Mouse (Mus musculus) G1E (cell line): ENCODE measurements around the gene Ctsh. TPM values are rescaled to one million over a fixed set of nuclear protein-coding genes. Genes with fewer than 3 reads are reported as not detected.

Experiments used
- ATAC-seq: 2 replicates; pipeline ENCODE4 v1.8.0; 2016; ENCODE audit warnings: mild to moderate bottlenecking; ENCODE audit not compliant: insufficient number of reproducible peaks, poor library complexity, low FRiP score, severe bottlenecking; ENCODE audit errors: extremely low read depth
- DNase-seq: peaks from one replicate; pipeline ENCODE4 v3.0.0; 2012; ENCODE audit warnings: low spot score
- H3K27me3 ChIP-seq: 2 replicates; pipeline ENCODE4 v1.6.1; 2012; ENCODE audit warnings: mild to moderate bottlenecking, low read length, inconsistent platforms; ENCODE audit not compliant: insufficient read depth
- H3K36me3 ChIP-seq: replicated peaks from 2 replicates; pipeline ENCODE3; 2012; ENCODE audit warnings: mild to moderate bottlenecking, inconsistent platforms
- H3K4me1 ChIP-seq: 2 replicates; pipeline ENCODE4 v1.6.1; 2012; ENCODE audit warnings: low read depth, low read length, inconsistent platforms, mixed read lengths; ENCODE audit not compliant: insufficient read depth
- H3K4me3 ChIP-seq: 2 replicates; pipeline ENCODE4 v1.5.1; 2012; ENCODE audit warnings: low read depth, mild to moderate bottlenecking, inconsistent platforms, low read length, moderate library complexity, mixed read lengths
- H3K9me3 ChIP-seq: replicated peaks from 2 replicates; pipeline ENCODE4 v1.6.1; 2012; ENCODE audit warnings: inconsistent platforms
- CTCF ChIP-seq: IDR thresholded peaks from 2 replicates; pipeline ENCODE4 v1.5.1; 2012; ENCODE audit warnings: low read depth, low read length, inconsistent platforms, mixed read lengths
- GATA1 ChIP-seq: IDR thresholded peaks from 2 replicates; pipeline ENCODE4 v1.6.1; 2012; ENCODE audit warnings: borderline replicate concordance, low read length, inconsistent platforms, mixed read lengths
- GATA2 ChIP-seq: IDR thresholded peaks from 2 replicates; pipeline ENCODE4 v1.6.1; 2012; ENCODE audit warnings: low read depth, low read length, inconsistent platforms, borderline replicate concordance
- POLR2AphosphoS5 ChIP-seq: IDR thresholded peaks from 2 replicates; pipeline ENCODE4 v1.6.1; 2012; ENCODE audit warnings: low read depth, low read length, inconsistent platforms; ENCODE audit not compliant: insufficient replicate concordance
- TAL1 ChIP-seq: conservative IDR thresholded peaks from 2 replicates; pipeline ENCODE4 v1.6.1; 2012; ENCODE audit warnings: low read depth, low read length, inconsistent platforms, mixed read lengths
- polyA plus RNA-seq: library from polyadenylated mRNA; stranded (reverse); fragments of >175 nt; gene quantifications from 2 replicates; pipeline ENCODE4 v1.2.3, GENCODE M21; 2012
- total RNA-seq, 2 experiments: library from RNA; stranded (forward) in 1 of 2; stranded (reverse) in 1 of 2; fragments of 200-1000 nt in 1 of 2; fragments of >200 nt in 1 of 2; fragmentation: Nextera tagmentation in 1 of 2; gene quantifications; 2 replicates each; pipeline ENCODE4 v1.2.3; 2014 to 2017

The Ctsh gene
- total and polyA plus RNA-seq, 3 experiments, result 0.16 TPM; not detected in 2

DNA sequence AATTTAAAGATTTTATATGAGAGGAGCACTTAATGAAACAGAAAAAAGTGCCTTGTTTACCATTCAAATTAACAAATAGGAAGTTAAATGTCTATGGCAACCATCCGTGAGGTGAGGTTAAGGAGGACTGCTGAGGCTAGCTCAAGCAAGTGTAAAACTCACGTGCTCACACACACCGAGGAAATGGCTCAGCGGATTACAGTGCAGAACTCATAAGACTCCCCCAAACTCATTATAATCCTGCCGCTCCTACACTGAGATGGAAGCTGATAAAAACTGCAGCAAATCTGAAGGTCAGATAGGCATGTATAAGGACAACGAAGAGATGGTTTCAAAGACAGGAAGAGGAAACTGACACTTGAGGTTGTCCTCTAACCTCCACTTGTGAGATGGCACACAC is 55.4 kb downstream of the Ctsh start:
- Histone ChIP-seq H3K36me3 (peaks cover 26% of the 10 kb centered on the region), H3K27me3 (no peaks in the 10 kb centered on the region), H3K9me3 (no peaks in the 10 kb centered on the region), H3K4me1 (peaks cover 34% of the 10 kb centered on the region), H3K4me3 (no peak overlapping the region; the same call in 1 of the 2 replicates)
- TF ChIP-seq CTCF (no peak), TAL1 (no peak), POLR2AphosphoS5 (no peak), GATA1 (no peak), GATA2 (no peak)
- DNase-seq (no peak), ATAC-seq (peak; percentile 55; the same call in 1 of the 2 replicates)

- Histone ChIP-seq H3K27me3 (no peaks in the 10 kb centered on the region), H3K9me3 (no peaks in the 10 kb centered on the region), H3K4me3 (peak overlapping the region; percentile 89), H3K36me3 (peaks cover 10% of the 10 kb centered on the region), H3K4me1 (peaks cover 31% of the 10 kb centered on the region)
- no peak for TF ChIP-seq TAL1
- TF ChIP-seq POLR2AphosphoS5, result no peak
- TF ChIP-seq GATA1, result no peak
- no peak for TF ChIP-seq CTCF
- no peak for TF ChIP-seq GATA2
- DNase-seq, result no peak
- no peak for ATAC-seq
Observed at GRCm38 (mm10) chr9:90113151-90113550, 59.2 kb downstream of the Ctsh start.

GRCm38 (mm10) chr9:90113651-90114566 is 60.0 kb downstream of the Ctsh start:
- DNase-seq, result peak; percentile 67
- peak overlapping the region; percentile 89 for H3K4me3 ChIP-seq
- TF ChIP-seq GATA1 (no peak), CTCF (peak; percentile 5; the same call in 1 of the 2 replicates), GATA2 (no peak), POLR2AphosphoS5 (no peak)
- ATAC-seq, result peak; percentile 46
- no peaks in the 10 kb centered on the region for H3K27me3 ChIP-seq
- peaks cover 6% of the 10 kb centered on the region for H3K36me3 ChIP-seq
- H3K4me1 ChIP-seq, result peaks cover 27% of the 10 kb centered on the region
- H3K9me3 ChIP-seq, result no peaks in the 10 kb centered on the region

GRCm38 (mm10) chr9:90114567-90115307 is 60.8 kb downstream of the Ctsh start, which contains the start of gene Morf4l1:
Gene Morf4l1 (minus strand): TSS chr9:90114774.
- H3K4me3 ChIP-seq, result peak within 1 kb of the TSS; percentile 89
- H3K4me1 ChIP-seq, result peaks cover 23% of the 10 kb centered on the region
- no peaks in the 10 kb centered on the region for H3K27me3 ChIP-seq
- H3K36me3 ChIP-seq, result no peaks in the 10 kb centered on the region
- DNase-seq, result peak; percentile 82
- ATAC-seq, result peak; percentile 86
- no peak for TF ChIP-seq GATA1
- H3K9me3 ChIP-seq, result no peaks in the 10 kb centered on the region

DNA sequence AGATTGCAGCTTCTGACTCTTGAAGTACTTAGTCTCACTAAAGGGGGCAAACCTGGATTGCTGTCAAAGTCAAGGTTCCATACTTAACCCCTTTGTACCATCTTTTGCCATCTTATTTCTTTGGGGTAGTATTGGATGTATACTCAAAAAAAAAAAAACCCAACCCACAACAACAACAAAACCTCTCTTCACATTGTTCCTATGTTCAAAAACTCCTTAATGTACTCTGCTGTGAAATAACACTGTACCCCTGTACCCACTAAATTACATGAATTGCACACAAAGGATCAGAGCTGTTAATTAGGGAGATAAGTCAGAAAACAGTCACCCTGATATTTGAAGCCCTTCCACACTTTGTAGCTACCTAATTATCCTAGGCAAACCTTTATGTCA is 61.4 kb downstream of the Ctsh start:
- Histone ChIP-seq H3K4me1 (peaks cover 19% of the 10 kb centered on the region), H3K27me3 (no peaks in the 10 kb centered on the region), H3K4me3 (peak overlapping the region; percentile 89; the same call in 1 of the 2 replicates), H3K9me3 (no peaks in the 10 kb centered on the region), H3K36me3 (no peaks in the 10 kb centered on the region)
- no peak for DNase-seq
- ATAC-seq, result no peak
- no peak for TF ChIP-seq POLR2AphosphoS5
- TF ChIP-seq TAL1, result no peak
- TF ChIP-seq GATA1, result no peak

- ATAC-seq (no peak), DNase-seq (no peak)
- TF ChIP-seq GATA2 (no peak), TAL1 (no peak), POLR2AphosphoS5 (no peak), GATA1 (no peak), CTCF (no peak)
- Histone ChIP-seq H3K4me1 (peaks cover 7% of the 10 kb centered on the region; the same call in 1 of the 2 replicates), H3K36me3 (no peaks in the 10 kb centered on the region), H3K27me3 (peaks cover 5% of the 10 kb centered on the region; the same call in 1 of the 2 replicates), H3K4me3 (no peak overlapping the region), H3K9me3 (no peaks in the 10 kb centered on the region)
Observed at GRCm38 (mm10) chr9:90117234-90117633, 63.3 kb downstream of the Ctsh start.
